Mouse (Mus musculus) G1E (cell line): ENCODE data around the gene C130032M10Rik. TPM values are rescaled to one million over a fixed set of nuclear protein-coding genes. Genes with fewer than 3 reads are reported as not detected.

Experiments used
- ATAC-seq: 2 replicates; pipeline ENCODE4 v1.8.0; 2016; ENCODE audit warnings: mild to moderate bottlenecking; ENCODE audit not compliant: insufficient number of reproducible peaks, poor library complexity, low FRiP score, severe bottlenecking; ENCODE audit errors: extremely low read depth
- DNase-seq: peaks from one replicate; pipeline ENCODE4 v3.0.0; 2012; ENCODE audit warnings: low spot score
- H3K27me3 ChIP-seq: 2 replicates; pipeline ENCODE4 v1.6.1; 2012; ENCODE audit warnings: mild to moderate bottlenecking, low read length, inconsistent platforms; ENCODE audit not compliant: insufficient read depth
- H3K36me3 ChIP-seq: replicated peaks from 2 replicates; pipeline ENCODE3; 2012; ENCODE audit warnings: mild to moderate bottlenecking, inconsistent platforms
- H3K4me1 ChIP-seq: 2 replicates; pipeline ENCODE4 v1.6.1; 2012; ENCODE audit warnings: low read depth, low read length, inconsistent platforms, mixed read lengths; ENCODE audit not compliant: insufficient read depth
- H3K4me3 ChIP-seq: 2 replicates; pipeline ENCODE4 v1.5.1; 2012; ENCODE audit warnings: low read depth, mild to moderate bottlenecking, inconsistent platforms, low read length, moderate library complexity, mixed read lengths
- H3K9me3 ChIP-seq: replicated peaks from 2 replicates; pipeline ENCODE4 v1.6.1; 2012; ENCODE audit warnings: inconsistent platforms
- CTCF ChIP-seq: IDR thresholded peaks from 2 replicates; pipeline ENCODE4 v1.5.1; 2012; ENCODE audit warnings: low read depth, low read length, inconsistent platforms, mixed read lengths
- GATA1 ChIP-seq: IDR thresholded peaks from 2 replicates; pipeline ENCODE4 v1.6.1; 2012; ENCODE audit warnings: borderline replicate concordance, low read length, inconsistent platforms, mixed read lengths
- GATA2 ChIP-seq: IDR thresholded peaks from 2 replicates; pipeline ENCODE4 v1.6.1; 2012; ENCODE audit warnings: low read depth, low read length, inconsistent platforms, borderline replicate concordance
- POLR2AphosphoS5 ChIP-seq: IDR thresholded peaks from 2 replicates; pipeline ENCODE4 v1.6.1; 2012; ENCODE audit warnings: low read depth, low read length, inconsistent platforms; ENCODE audit not compliant: insufficient replicate concordance
- TAL1 ChIP-seq: conservative IDR thresholded peaks from 2 replicates; pipeline ENCODE4 v1.6.1; 2012; ENCODE audit warnings: low read depth, low read length, inconsistent platforms, mixed read lengths
- polyA plus RNA-seq: library from polyadenylated mRNA; stranded (reverse); fragments of >175 nt; gene quantifications from 2 replicates; pipeline ENCODE4 v1.2.3, GENCODE M21; 2012
- total RNA-seq, 2 experiments: library from RNA; stranded (forward) in 1 of 2; stranded (reverse) in 1 of 2; fragments of 200-1000 nt in 1 of 2; fragments of >200 nt in 1 of 2; fragmentation: Nextera tagmentation in 1 of 2; gene quantifications; 2 replicates each; pipeline ENCODE4 v1.2.3; 2014 to 2017

The C130032M10Rik gene
- total and polyA plus RNA-seq, 3 experiments = not detected

- peaks cover 35% of the 10 kb centered on the region for H3K9me3 ChIP-seq
- peaks cover 3% of the 10 kb centered on the region; the same call in 1 of the 2 replicates for H3K27me3 ChIP-seq
- TF ChIP-seq CTCF = no peak
- no peak for TF ChIP-seq GATA2
- TF ChIP-seq POLR2AphosphoS5 = no peak
- no peak for TF ChIP-seq GATA1
- TF ChIP-seq TAL1 = no peak
- H3K4me1 ChIP-seq = no peaks in the 10 kb centered on the region
- H3K4me3 ChIP-seq = no peak overlapping the region
- DNase-seq = no peak
- ATAC-seq = no peak
- no peaks in the 10 kb centered on the region for H3K36me3 ChIP-seq
Observed at GRCm38 (mm10) chr9:114560771-114561670, 45.5 kb downstream of the C130032M10Rik start.

DNA sequence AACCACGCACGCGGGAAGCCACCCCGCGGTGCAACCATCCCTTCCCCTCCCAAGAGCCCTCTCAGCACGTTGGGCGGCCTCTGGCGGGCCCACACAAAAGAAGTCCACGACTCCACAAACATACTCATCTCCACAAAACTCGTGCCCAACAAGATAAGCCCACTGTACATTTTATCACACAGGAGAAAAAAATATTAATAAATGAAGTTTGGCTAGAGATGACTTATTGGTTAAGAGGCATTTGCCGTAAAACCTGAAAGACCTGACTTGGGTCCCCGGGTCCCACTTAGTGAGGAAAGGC, 46.1 kb downstream of the C130032M10Rik start:
- Histone ChIP-seq H3K36me3 (no peaks in the 10 kb centered on the region), H3K4me1 (no peaks in the 10 kb centered on the region), H3K27me3 (peaks cover 3% of the 10 kb centered on the region; the same call in 1 of the 2 replicates), H3K4me3 (no peak overlapping the region), H3K9me3 (peaks cover 35% of the 10 kb centered on the region)
- ATAC-seq = no peak
- DNase-seq = no peak
- TF ChIP-seq CTCF (no peak), GATA1 (no peak), GATA2 (no peak)

DNA sequence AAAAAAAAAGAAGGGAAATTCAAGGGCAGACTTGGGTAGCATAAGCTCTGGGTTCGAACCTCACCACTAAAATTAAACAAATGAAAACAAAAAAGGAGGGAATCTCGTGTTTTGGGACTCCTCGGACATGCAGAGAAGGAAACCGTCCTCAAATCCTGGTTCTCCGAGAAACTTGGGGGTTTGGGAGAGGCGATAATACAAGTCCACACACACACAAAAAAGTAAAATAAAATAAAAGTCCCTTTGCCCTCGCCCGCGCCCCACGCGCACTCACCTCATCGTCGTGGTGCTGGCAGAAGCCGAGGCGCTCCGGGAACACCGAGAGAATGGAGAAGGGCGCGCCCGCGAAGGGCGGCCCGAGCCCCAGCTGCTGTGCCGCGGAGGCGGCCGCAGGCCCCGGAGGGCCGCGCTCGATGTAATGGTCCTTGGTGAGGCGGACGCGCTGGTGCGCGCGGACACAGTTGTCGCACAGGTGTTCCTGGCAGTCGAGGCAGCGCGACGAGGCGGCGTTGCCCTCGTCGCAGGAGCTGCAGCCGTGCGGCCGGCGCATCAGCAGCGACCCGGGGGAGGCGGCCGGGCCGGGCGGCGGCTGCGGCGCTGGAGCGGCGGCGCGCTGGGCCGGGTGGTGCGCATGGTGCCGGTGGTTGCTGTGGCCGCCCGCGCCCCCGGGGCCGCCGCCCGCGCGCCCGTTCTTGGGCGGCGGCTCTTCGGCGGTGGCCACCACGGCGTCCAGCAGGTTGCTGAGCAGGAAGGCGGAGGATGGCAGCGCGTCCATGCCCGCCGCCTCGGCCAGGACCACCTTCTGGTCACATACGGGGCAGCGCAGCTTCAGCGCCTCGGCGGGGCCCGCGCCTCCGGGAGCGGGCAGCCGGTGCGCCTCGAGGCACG, 46.8 kb downstream of the C130032M10Rik start:
- H3K36me3 ChIP-seq = no peaks in the 10 kb centered on the region
- H3K4me1 ChIP-seq = no peaks in the 10 kb centered on the region
- TF ChIP-seq TAL1 (no peak), CTCF (no peak), GATA1 (no peak), GATA2 (no peak), POLR2AphosphoS5 (no peak)
- ATAC-seq (no peak), DNase-seq (no peak)
- H3K4me3 ChIP-seq = peak overlapping the region; percentile 30; the same call in 1 of the 2 replicates
- peaks cover 35% of the 10 kb centered on the region for H3K9me3 ChIP-seq
- peaks cover 3% of the 10 kb centered on the region; the same call in 1 of the 2 replicates for H3K27me3 ChIP-seq

- no peaks in the 10 kb centered on the region for H3K4me1 ChIP-seq
- H3K36me3 ChIP-seq = no peaks in the 10 kb centered on the region
- peaks cover 3% of the 10 kb centered on the region; the same call in 1 of the 2 replicates for H3K27me3 ChIP-seq
- DNase-seq (no peak), ATAC-seq (no peak)
- H3K4me3 ChIP-seq = no peak overlapping the region; the same call in 1 of the 2 replicates
- peaks cover 35% of the 10 kb centered on the region for H3K9me3 ChIP-seq
- no peak for TF ChIP-seq TAL1
- TF ChIP-seq POLR2AphosphoS5 = no peak
- no peak for TF ChIP-seq GATA1
- TF ChIP-seq GATA2 = no peak
- no peak for TF ChIP-seq CTCF
Observed at GRCm38 (mm10) chr9:114562919-114563751, 47.6 kb downstream of the C130032M10Rik start.

DNA sequence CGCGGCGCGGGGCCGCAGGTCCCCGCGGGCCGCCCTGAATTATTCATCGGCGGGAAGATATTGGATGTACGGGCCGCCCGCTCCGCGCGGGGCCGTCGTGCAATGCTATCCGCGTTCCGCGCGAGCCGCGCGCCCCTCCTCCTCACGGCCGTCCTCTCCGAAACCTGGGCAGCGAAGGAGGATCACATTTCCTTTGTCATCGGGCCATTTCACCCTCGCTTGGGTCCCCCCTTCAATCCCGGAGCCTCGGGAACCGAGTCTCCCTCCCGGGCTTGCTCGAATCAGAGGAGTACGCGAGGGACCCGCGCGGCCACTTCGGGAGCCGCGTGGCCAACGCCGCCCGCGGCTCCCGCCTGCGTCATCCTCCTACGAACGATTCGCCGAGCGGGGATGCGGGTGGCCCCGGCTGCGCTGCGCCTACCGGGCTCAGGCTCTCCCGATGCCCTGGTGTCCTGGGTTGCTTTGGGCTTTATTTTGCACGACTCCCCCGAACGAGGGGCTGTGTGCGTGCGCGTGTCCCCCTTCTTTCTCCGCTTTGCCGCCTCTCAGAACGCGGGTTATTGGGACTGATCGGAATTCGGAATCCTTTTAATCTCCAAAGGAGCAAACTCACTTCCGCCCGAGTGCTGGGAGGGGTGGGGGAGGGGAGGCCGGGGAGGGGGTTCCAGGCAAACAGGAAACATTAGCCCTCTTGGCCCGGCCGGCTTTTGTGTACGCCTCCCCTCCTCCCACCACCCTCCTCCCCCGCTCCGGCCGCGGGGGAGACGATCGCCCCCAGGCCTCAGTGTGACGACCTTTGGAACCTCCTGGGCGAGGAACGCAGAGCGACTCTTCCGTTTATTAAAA, 48.5 kb downstream of the C130032M10Rik start, which contains the start of gene Trim71:
Trim71 (minus strand) TSS at position 609 of the 846 bp plus-strand sequence.
- H3K4me3 ChIP-seq = no peak within 1 kb of the TSS; the same call in 1 of the 2 replicates
- H3K27me3 ChIP-seq = peaks cover 3% of the 10 kb centered on the region; the same call in 1 of the 2 replicates
- no peaks in the 10 kb centered on the region for H3K4me1 ChIP-seq
- peaks cover 35% of the 10 kb centered on the region for H3K9me3 ChIP-seq
- H3K36me3 ChIP-seq = no peaks in the 10 kb centered on the region
- TF ChIP-seq CTCF (no peak), POLR2AphosphoS5 (no peak), GATA1 (no peak), GATA2 (no peak), TAL1 (no peak)
- DNase-seq = no peak
- ATAC-seq = no peak
